Mouse (Mus musculus): ENCODE results near the gene Mief1. TPM values are rescaled to one million over a fixed set of nuclear protein-coding genes. Genes with fewer than 3 reads are reported as not detected.

Gene Mief1
- total RNA-seq, 2 experiments from 2014 or later: 19.5 to 23.2 TPM

GRCm38 (mm10) chr15:80263610-80264575, 30.1 kb downstream of the Mief1 start, which contains the start of gene Rps19bp1:
Rps19bp1 (minus strand) TSS chr15:80264315.
- peak; percentile 84 for DNase-seq

DNA sequence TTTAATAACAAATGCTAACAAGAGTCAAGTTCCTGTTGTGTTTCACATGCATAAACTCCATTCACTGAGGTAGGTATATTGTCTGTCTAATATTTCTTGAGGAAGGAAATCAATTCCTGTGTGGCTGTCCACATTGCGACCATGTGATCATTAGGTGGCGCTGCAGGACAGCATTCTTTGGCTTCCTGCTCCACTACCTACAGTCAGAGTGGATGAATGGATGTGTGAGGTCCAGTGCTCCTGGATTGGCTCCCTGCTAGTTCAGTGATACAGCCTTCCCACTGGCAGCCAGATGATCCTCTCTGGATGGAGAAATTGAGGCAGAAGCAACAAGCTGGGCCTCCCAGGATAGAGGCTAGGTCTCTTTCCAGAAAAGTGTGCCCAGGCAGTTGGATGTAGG, 32.5 kb downstream of the Mief1 start:
- DNase-seq: no peak

DNA sequence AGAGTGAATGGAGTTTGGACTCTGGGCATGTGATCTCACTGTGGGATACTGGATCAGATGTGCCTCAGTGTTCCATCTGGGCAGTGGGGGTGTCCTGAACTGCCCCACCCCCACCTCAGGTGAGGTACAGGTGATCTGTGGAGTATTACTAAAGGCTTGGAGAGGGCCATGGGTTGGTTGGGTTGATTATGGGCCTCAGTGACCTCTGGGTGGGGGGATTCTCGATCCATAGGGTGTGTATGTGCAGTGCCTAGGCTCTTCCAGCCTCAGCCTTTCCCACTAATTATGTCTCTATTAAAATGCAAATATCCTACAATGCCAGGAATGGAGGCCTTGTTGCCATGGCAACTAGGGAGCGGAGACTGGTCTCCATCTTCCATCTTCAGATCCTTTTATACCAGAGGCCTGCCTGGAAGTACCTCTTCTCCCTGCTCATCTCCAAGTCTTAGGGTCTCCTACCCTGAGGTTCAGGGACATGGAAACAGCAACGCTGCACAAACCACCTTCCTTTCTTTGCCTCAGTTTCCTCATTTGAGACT, 38.1 kb downstream of the Mief1 start:
- no peak for DNase-seq

- no peak for DNase-seq
These were observed 43.3 kb downstream of the Mief1 start for GRCm38 (mm10) chr15:80277107-80277506.

DNA sequence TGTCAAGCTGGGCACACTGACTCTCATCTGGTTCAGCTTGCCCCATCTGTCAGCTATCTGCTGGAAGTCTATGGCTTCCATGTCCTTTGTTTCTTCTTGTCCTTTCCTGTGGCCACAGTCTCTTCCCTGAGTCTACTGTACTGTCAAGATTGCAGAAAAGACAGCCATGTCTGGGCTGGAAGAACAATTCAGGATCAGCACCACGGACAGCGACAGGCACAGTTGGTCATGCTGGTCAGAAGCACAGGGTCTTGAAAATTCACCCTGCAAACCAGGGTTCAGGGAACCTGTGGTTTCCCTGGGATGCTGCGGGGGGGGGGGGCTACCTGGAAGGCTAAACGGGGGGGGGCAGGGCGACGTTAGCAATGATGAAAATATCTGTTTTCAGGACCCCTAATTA, 43.8 kb downstream of the Mief1 start:
- DNase-seq: no peak

GRCm38 (mm10) chr15:80278121-80278759, 44.4 kb downstream of the Mief1 start:
- no peak for DNase-seq

DNA sequence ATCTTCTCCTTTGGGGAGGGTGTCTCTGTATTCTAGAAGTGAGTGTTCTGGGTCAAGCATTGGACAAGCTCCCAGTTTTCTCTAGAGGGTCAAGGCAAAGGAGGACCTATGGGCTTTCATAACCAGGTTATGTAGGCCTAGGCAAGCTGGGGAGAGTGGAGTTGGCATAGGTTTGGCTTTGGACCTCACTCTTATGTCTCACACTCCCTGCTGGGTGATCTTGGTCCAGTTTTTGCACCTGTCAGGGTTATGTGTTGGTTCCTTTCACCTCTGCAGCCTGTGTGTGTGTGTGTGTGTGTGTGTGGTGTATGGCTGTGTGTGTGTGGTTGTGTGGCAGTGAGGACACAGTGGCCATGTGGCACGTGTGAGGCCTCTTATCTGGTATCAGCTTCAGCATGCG, 45.2 kb downstream of the Mief1 start:
- no peak for DNase-seq

DNA sequence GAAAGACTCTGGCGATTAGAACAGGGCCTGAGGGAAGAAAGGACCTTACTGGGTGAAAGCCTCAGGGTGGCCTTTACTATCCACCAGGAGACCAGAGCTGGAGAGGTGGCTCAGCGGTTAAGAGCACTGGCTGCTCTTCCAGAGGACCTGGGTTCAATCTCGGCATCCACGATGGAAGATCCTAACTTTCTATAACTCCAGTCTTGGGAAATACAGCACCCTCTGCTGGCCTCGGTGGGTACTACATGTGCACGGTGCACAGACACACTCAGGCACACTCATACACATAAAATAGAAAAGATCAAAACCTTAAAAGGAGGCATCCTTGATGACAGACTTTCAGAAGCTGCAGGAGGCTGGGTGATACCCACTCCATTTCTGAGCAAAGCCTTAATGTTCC, 46.8 kb downstream of the Mief1 start:
- DNase-seq: no peak

- DNase-seq: no peak
These were observed 53.1 kb downstream of the Mief1 start, which contains the start of gene Cacna1i for GRCm38 (mm10) chr15:80286851-80287415. Cacna1i (plus strand) TSS chr15:80287238.

DNA sequence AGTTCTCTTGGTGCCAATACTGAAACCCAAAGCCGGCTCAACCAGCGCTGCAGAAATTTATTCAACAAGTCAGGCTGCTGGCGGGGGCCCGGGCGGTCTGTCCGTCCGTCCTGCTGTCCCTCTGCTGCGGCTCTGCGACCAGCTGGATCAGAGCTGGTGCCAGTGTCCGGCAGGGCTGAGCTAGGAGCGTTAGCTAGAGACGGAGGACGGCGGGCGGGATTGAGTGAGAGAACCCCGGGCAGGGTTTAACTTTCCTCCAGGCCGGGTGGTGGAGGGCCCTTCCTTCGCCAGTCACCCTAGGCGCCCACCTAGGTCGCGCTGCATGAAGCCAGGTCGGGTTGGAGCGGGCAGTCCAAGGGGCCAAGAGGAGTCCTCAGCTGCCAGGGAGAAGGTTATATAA, 54.2 kb downstream of the Mief1 start:
- no peak for DNase-seq

DNA sequence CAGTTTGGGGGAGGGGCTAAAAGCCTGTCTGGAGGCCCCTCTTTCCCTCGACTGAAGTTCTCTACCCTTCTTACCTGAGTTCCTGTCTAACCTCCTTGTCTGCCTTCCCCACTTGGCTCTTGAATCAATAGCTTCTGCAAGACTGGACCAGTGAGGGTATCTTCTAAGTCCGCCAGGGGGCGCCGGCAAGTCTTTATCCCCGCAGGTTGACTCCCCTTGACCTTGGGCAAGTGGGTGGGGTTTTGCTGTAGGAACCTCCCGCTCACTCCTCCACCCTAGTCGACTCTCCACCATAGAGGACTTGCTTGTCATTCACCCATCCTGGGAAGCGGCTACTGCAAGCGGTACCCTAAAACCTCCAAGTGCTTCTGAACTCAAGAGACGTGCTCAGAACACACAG, 55.6 kb downstream of the Mief1 start:
- DNase-seq: peak; percentile 14

- no peak for DNase-seq
These were observed 63.3 kb downstream of the Mief1 start for GRCm38 (mm10) chr15:80297146-80297545.

Other genes with a start within 250 kb of the Mief1 start
- 10 to 100 TPM; 13.9 to 16.7 TPM for gene Pdgfb, start 219.0 kb upstream of the Mief1 start, total RNA-seq (2021)
- gene Syngr1, start 142.7 kb upstream of the Mief1 start, total RNA-seq (2021): 10 to 100 TPM; 34.6 to 37.7 TPM
- gene Rpl3, start 142.2 kb upstream of the Mief1 start, total RNA-seq (2021): 10 to 100 TPM; 48.4 to 80.1 TPM
- 10 to 100 TPM; 13.8 to 14.6 TPM for gene Tab1, start 100.9 kb upstream of the Mief1 start, total RNA-seq (2021)
- 1 to 10 TPM in 1 of 2 experiments, under 1 TPM in 1; 0.87 to 1.1 TPM for gene Mgat3, start 60.3 kb upstream of the Mief1 start, total RNA-seq (2021)
- gene AC140267.1, start 1.8 kb downstream of the Mief1 start, total RNA-seq (2021): 1 to 10 TPM; 4.0 to 7.5 TPM
- 100 to 1,000 TPM; 107 to 114 TPM for gene Atf4, start 21.2 kb downstream of the Mief1 start, total RNA-seq (2021)
- 10 to 100 TPM in 1 of 2 experiments, 1 to 10 TPM in 1; 9.9 to 11.2 TPM for gene Rps19bp1, start 30.3 kb downstream of the Mief1 start, total RNA-seq (2021)
- under 1 TPM; 0.11 to 0.43 TPM for gene Cacna1i, start 53.2 kb downstream of the Mief1 start, total RNA-seq (2021)